Mouse (Mus musculus) neural tube, embryonic 14.5 days (tissue): ENCODE measurements around the gene Gda. TPM values are rescaled to one million over a fixed set of nuclear protein-coding genes. Genes with fewer than 3 reads are reported as not detected.

Experiments
- ATAC-seq: fragments of 200-750 bp; cut with Nextera tagmentation; 2 replicates; pipeline ENCODE4 v1.8.0; 2017; ENCODE audit warnings: low read depth, mild to moderate bottlenecking, moderate TSS enrichment, moderate library complexity
- H3K27ac ChIP-seq: fragments of 300-500 bp; sonication (generic); 2 replicates; pipeline ENCODE4 v1.5.1; 2014; ENCODE audit warnings: low read depth, mild to moderate bottlenecking, control low read depth, low read length, moderate library complexity, mixed read lengths
- H3K27me3 ChIP-seq: fragments of 300-500 bp; sonication (generic); 2 replicates; pipeline ENCODE4 v1.6.1; 2014; ENCODE audit warnings: low read length; ENCODE audit not compliant: control insufficient read depth, insufficient read depth
- H3K36me3 ChIP-seq: fragments of 300-500 bp; sonication (generic); 2 replicates; pipeline ENCODE4 v1.6.1; 2014; ENCODE audit warnings: low read length, mixed read lengths; ENCODE audit not compliant: control insufficient read depth, insufficient read depth
- H3K4me1 ChIP-seq: fragments of 300-500 bp; sonication (generic); 2 replicates; pipeline ENCODE4 v1.6.1; 2014; ENCODE audit warnings: low read length; ENCODE audit not compliant: control insufficient read depth, insufficient read depth
- H3K4me2 ChIP-seq: fragments of 300-500 bp; sonication (generic); 2 replicates; pipeline ENCODE4 v1.6.1; 2014; ENCODE audit warnings: mild to moderate bottlenecking, low read depth, low read length, control low read depth
- H3K4me3 ChIP-seq: fragments of 300-500 bp; sonication (generic); 2 replicates; pipeline ENCODE4 v1.5.1; 2014; ENCODE audit warnings: low read depth, low read length, control low read depth, mixed read lengths
- H3K9ac ChIP-seq: fragments of 300-500 bp; sonication (generic); replicated peaks from 2 replicates; pipeline ENCODE4 v1.6.1; 2014; ENCODE audit warnings: low read depth, mild to moderate bottlenecking, control low read depth, low read length, mixed read lengths
- H3K9me3 ChIP-seq: fragments of 300-500 bp; sonication (generic); 2 replicates; pipeline ENCODE4 v1.6.1; 2016; ENCODE audit warnings: low read length; ENCODE audit not compliant: control insufficient read depth
- WGBS: fragments of 180-500 bp; shearing (Covaris S2); extraction: QIAGEN DNeasy Blood & Tissue Kit; methylation state at CpG from one replicate; pipeline ENCODE4 v1.1.7; 2014; 5-methylcytosine and 5-hydroxymethylcytosine counted together
- polyA plus RNA-seq: library from polyadenylated mRNA; unstranded; fragments of >200 nt; fragmentation: Nextera tagmentation; extraction: Ambion mirVana; gene quantifications from 2 replicates; pipeline ENCODE4 v1.2.1, GENCODE M21; 2014

The Gda gene
- polyA plus RNA-seq, 1 experiment from 2014 or later = 0.60 TPM

DNA sequence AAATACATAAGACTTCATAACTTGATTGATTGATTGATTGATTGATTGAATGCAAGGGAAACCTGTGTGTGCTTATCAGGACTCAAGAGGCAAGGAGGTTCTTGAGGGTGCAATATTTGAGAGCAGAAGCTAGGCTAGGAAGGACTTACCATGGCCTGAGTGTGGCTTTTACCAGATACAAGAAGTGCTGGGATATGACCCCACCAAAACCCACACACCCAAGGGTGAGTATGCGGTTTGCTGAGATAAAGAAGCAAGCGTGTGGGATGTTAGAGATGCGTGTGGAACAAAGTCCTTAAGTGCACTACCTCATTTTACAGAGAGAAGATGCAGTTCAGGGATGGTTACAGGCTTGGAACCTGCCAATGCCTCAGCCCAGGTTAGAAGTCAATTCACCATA is 41.0 kb downstream of the Gda start:
- Histone ChIP-seq H3K27me3 (no peaks in the 10 kb centered on the region), H3K9me3 (no peaks in the 10 kb centered on the region), H3K4me1 (no peaks in the 10 kb centered on the region), H3K4me3 (no peak overlapping the region), H3K9ac (no peak overlapping the region), H3K4me2 (no peak overlapping the region), H3K27ac (no peak overlapping the region), H3K36me3 (no peaks in the 10 kb centered on the region)
- 94% methylated on average over 3 of the region's 3 CpGs for WGBS
- ATAC-seq = no peak

GRCm38 (mm10) chr19:21425391-21425790 is 47.9 kb downstream of the Gda start:
- WGBS = 96% methylated on average over 4 of the region's 4 CpGs
- no peaks in the 10 kb centered on the region for H3K9me3 ChIP-seq
- no peak overlapping the region for H3K27ac ChIP-seq

GRCm38 (mm10) chr19:21423731-21424130 is 49.5 kb downstream of the Gda start:
- Histone ChIP-seq H3K4me1 (no peaks in the 10 kb centered on the region), H3K9me3 (no peaks in the 10 kb centered on the region), H3K4me2 (no peak overlapping the region), H3K9ac (no peak overlapping the region), H3K27me3 (no peaks in the 10 kb centered on the region), H3K36me3 (no peaks in the 10 kb centered on the region), H3K27ac (no peak overlapping the region), H3K4me3 (no peak overlapping the region)
- WGBS = 86% methylated on average over 7 of the region's 7 CpGs
- no peak for ATAC-seq

More at GRCm38 (mm10) chr19:21425391-21425790, 47.9 kb downstream of the Gda start:
- Histone ChIP-seq H3K4me1 (no peaks in the 10 kb centered on the region), H3K9ac (no peak overlapping the region), H3K4me2 (no peak overlapping the region), H3K4me3 (no peak overlapping the region), H3K27me3 (no peaks in the 10 kb centered on the region), H3K36me3 (no peaks in the 10 kb centered on the region)
- ATAC-seq = no peak

DNA sequence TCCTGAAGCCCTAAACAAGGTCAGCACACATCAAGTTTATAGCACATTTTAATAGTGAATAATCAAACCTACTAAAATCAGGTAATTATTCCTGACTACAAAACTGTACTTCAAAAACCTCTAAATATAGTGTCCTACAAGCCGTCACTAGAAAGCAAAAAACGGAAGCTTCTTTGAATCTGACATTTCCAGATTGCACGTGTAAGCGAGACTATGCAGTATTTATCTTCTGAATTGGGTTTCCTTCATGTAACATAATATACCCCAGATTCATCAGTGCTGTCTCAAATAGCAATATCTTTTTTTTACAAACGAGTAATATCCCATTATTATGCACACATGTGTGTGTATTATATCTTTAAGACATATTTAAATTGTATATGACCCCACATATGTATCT is 54.8 kb downstream of the Gda start:
- H3K36me3 ChIP-seq = no peaks in the 10 kb centered on the region
- no peak for ATAC-seq
- WGBS = 93% methylated on average over 5 of the region's 5 CpGs

GRCm38 (mm10) chr19:21415377-21415776 is 57.9 kb downstream of the Gda start:
- no peak for ATAC-seq
- Histone ChIP-seq H3K9me3 (no peaks in the 10 kb centered on the region), H3K27me3 (no peaks in the 10 kb centered on the region), H3K4me1 (no peaks in the 10 kb centered on the region), H3K4me3 (no peak overlapping the region), H3K27ac (no peak overlapping the region), H3K36me3 (no peaks in the 10 kb centered on the region), H3K9ac (no peak overlapping the region), H3K4me2 (no peak overlapping the region)
- 80% methylated on average over 3 of the region's 3 CpGs for WGBS

More for the DNA sequence above, 54.8 kb downstream of the Gda start:
- no peaks in the 10 kb centered on the region for H3K27me3 ChIP-seq
- H3K9ac ChIP-seq = no peak overlapping the region
- no peaks in the 10 kb centered on the region for H3K9me3 ChIP-seq
- no peaks in the 10 kb centered on the region for H3K4me1 ChIP-seq
- no peak overlapping the region for H3K27ac ChIP-seq
- no peak overlapping the region for H3K4me3 ChIP-seq
- H3K4me2 ChIP-seq = no peak overlapping the region

- Histone ChIP-seq H3K9ac (no peak overlapping the region), H3K4me2 (no peak overlapping the region), H3K4me3 (no peak overlapping the region), H3K4me1 (no peaks in the 10 kb centered on the region), H3K36me3 (no peaks in the 10 kb centered on the region), H3K9me3 (no peaks in the 10 kb centered on the region), H3K27ac (no peak overlapping the region), H3K27me3 (no peaks in the 10 kb centered on the region)
- ATAC-seq = no peak
- 95% methylated on average over 4 of the region's 4 CpGs for WGBS
Measured at GRCm38 (mm10) chr19:21409178-21409577, 64.1 kb downstream of the Gda start.

- H3K4me1 ChIP-seq = no peaks in the 10 kb centered on the region
- H3K4me3 ChIP-seq = no peak overlapping the region
- ATAC-seq = no peak
- WGBS = 96% methylated on average over 1 of the region's 1 CpGs
- H3K36me3 ChIP-seq = no peaks in the 10 kb centered on the region
- no peaks in the 10 kb centered on the region for H3K27me3 ChIP-seq
- H3K9ac ChIP-seq = no peak overlapping the region
- H3K9me3 ChIP-seq = no peaks in the 10 kb centered on the region
- no peak overlapping the region for H3K27ac ChIP-seq
- no peak overlapping the region for H3K4me2 ChIP-seq
Measured at GRCm38 (mm10) chr19:21407363-21407762, 65.9 kb downstream of the Gda start.

GRCm38 (mm10) chr19:21397994-21398393 is 75.3 kb downstream of the Gda start:
- H3K9me3 ChIP-seq = no peaks in the 10 kb centered on the region
- no peaks in the 10 kb centered on the region for H3K4me1 ChIP-seq
- ATAC-seq = no peak
- H3K27ac ChIP-seq = no peak overlapping the region
- H3K4me2 ChIP-seq = no peak overlapping the region
- no peak overlapping the region for H3K4me3 ChIP-seq
- no peak overlapping the region for H3K9ac ChIP-seq
- H3K27me3 ChIP-seq = no peaks in the 10 kb centered on the region
- H3K36me3 ChIP-seq = no peaks in the 10 kb centered on the region

- no peaks in the 10 kb centered on the region for H3K4me1 ChIP-seq
- 95% methylated on average over 7 of the region's 7 CpGs for WGBS
- no peak overlapping the region for H3K9ac ChIP-seq
- no peaks in the 10 kb centered on the region for H3K36me3 ChIP-seq
- no peak overlapping the region for H3K27ac ChIP-seq
- H3K9me3 ChIP-seq = no peaks in the 10 kb centered on the region
- no peak overlapping the region for H3K4me3 ChIP-seq
- H3K4me2 ChIP-seq = no peak overlapping the region
- no peak for ATAC-seq
- no peaks in the 10 kb centered on the region for H3K27me3 ChIP-seq
Measured at GRCm38 (mm10) chr19:21396364-21396763, 76.9 kb downstream of the Gda start.

DNA sequence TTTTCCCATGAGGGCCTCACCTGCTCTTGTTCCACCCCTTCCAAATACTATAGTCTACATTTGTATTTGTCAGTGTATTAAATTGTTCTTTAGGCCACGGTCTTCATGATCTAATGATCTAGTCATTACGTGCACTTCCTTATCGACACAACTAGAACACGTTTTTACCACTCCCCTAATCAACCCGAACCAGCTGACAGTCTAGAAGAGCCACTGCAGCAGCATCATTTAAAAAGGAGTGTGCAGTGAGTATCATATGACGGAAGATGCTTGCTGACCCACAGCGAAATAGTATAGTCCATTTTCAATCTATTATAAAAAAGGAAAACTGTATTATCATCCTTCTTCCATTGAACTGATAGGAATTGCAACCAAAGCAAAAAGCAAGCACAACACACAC is 82.3 kb downstream of the Gda start:
- Histone ChIP-seq H3K9ac (no peak overlapping the region), H3K4me3 (no peak overlapping the region), H3K4me1 (no peaks in the 10 kb centered on the region), H3K9me3 (no peaks in the 10 kb centered on the region), H3K4me2 (no peak overlapping the region), H3K27me3 (no peaks in the 10 kb centered on the region), H3K27ac (no peak overlapping the region), H3K36me3 (no peaks in the 10 kb centered on the region)
- 95% methylated on average over 7 of the region's 7 CpGs for WGBS
- ATAC-seq = no peak
